Mouse (Mus musculus) liver, embryonic 11.5 days (tissue): Measurements from ENCODE around the gene Cbfa2t2. TPM values are rescaled to one million over a fixed set of nuclear protein-coding genes. Genes with fewer than 3 reads are reported as not detected.
A peak's percentile ranks its signal among the peaks of the same experiment; 100 is the strongest.

Experiments
- ATAC-seq: fragments of 200-750 bp; cut with Nextera tagmentation; replicated peaks from 2 replicates; pipeline ENCODE4 v1.8.0; 2017; ENCODE audit warnings: moderate number of reproducible peaks, mild to moderate bottlenecking, moderate TSS enrichment, moderate library complexity; ENCODE audit not compliant: low FRiP score
- DNase-seq: peaks from one replicate; pipeline ENCODE4 v3.0.0-alpha.2; 2017; ENCODE audit warnings: low spot score
- H3K27ac ChIP-seq: fragments of 300-500 bp; sonication (generic); 2 replicates; pipeline ENCODE4 v1.5.1; 2014; ENCODE audit warnings: mild to moderate bottlenecking, low read depth, low read length, control low read depth
- H3K27me3 ChIP-seq: fragments of 300-500 bp; sonication (generic); replicated peaks from 2 replicates; pipeline ENCODE4 v1.6.1; 2014; ENCODE audit warnings: low read length, mixed read lengths; ENCODE audit not compliant: control insufficient read depth, insufficient read depth
- H3K36me3 ChIP-seq: fragments of 300-500 bp; sonication (generic); 2 replicates; pipeline ENCODE4 v1.6.1; 2014; ENCODE audit warnings: mild to moderate bottlenecking, low read length, moderate library complexity, mixed read lengths; ENCODE audit not compliant: control insufficient read depth, insufficient read depth
- H3K4me1 ChIP-seq: fragments of 300-500 bp; sonication (generic); replicated peaks from 2 replicates; pipeline ENCODE4 v1.6.1; 2014; ENCODE audit warnings: low read length, mixed read lengths; ENCODE audit not compliant: control insufficient read depth, insufficient read depth
- H3K4me2 ChIP-seq: fragments of 300-500 bp; sonication (generic); 2 replicates; pipeline ENCODE4 v1.6.1; 2014; ENCODE audit warnings: mild to moderate bottlenecking, control low read depth, moderate library complexity
- H3K4me3 ChIP-seq: fragments of 300-500 bp; sonication (generic); 2 replicates; pipeline ENCODE4 v1.5.1; 2014; ENCODE audit warnings: low read depth, low read length, control low read depth
- H3K9ac ChIP-seq: fragments of 300-500 bp; sonication (generic); 2 replicates; pipeline ENCODE4 v1.6.1; 2014; ENCODE audit warnings: low read depth, low read length, control low read depth
- H3K9me3 ChIP-seq: fragments of 300-500 bp; sonication (generic); 2 replicates; pipeline ENCODE4 v1.6.1; 2016; ENCODE audit warnings: low read length, inconsistent platforms, mixed read lengths; ENCODE audit not compliant: control insufficient read depth
- WGBS: fragments of 180-500 bp; shearing (Covaris S2); extraction: QIAGEN DNeasy Blood & Tissue Kit; methylation state at CpG from one replicate; pipeline ENCODE4 v1.1.7; 2014; 5-methylcytosine and 5-hydroxymethylcytosine counted together
- polyA plus RNA-seq: library from polyadenylated mRNA; unstranded; fragments of >200 nt; fragmentation: Nextera tagmentation; extraction: Ambion mirVana; gene quantifications from 2 replicates; pipeline ENCODE4 v1.2.1, GENCODE M21; 2014

The Cbfa2t2 gene
- polyA plus RNA-seq, 1 experiment from 2014 or later: 23.5 TPM

- Histone ChIP-seq H3K4me2 (no peak overlapping the region), H3K4me3 (no peak overlapping the region), H3K9ac (no peak overlapping the region), H3K27ac (no peak overlapping the region), H3K27me3 (no peaks in the 10 kb centered on the region), H3K9me3 (peaks cover 2% of the 10 kb centered on the region; the same call in 1 of the 2 replicates), H3K36me3 (0 out of 2 replicates have a peak, but pooled peaks cover under 1% of the 10 kb centered on the region), H3K4me1 (peaks cover 1% of the 10 kb centered on the region; the same call in 1 of the 2 replicates)
- ATAC-seq: no peak
- 84% methylated on average over 9 of the region's 9 CpGs for WGBS
- no peak for DNase-seq
Measured at GRCm38 (mm10) chr2:154543567-154544347, 107.5 kb downstream of the Cbfa2t2 start.

- 91% methylated on average over 10 of the region's 10 CpGs for WGBS
- no peak for ATAC-seq
- Histone ChIP-seq H3K4me2 (no peak within 1 kb of the TSS), H3K27me3 (peaks cover 25% of the 10 kb centered on the region), H3K9me3 (no peaks in the 10 kb centered on the region), H3K27ac (no peak within 1 kb of the TSS), H3K36me3 (no peaks in the 10 kb centered on the region), H3K9ac (no peak within 1 kb of the TSS), H3K4me3 (no peak within 1 kb of the TSS), H3K4me1 (peaks cover 11% of the 10 kb centered on the region)
- no peak for DNase-seq
Measured at GRCm38 (mm10) chr2:154546711-154547110, 110.4 kb downstream of the Cbfa2t2 start, which contains the start of gene 1700003F12Rik. Gene 1700003F12Rik (plus strand): TSS chr2:154547085.

GRCm38 (mm10) chr2:154548688-154549087 lies 112.4 kb downstream of the Cbfa2t2 start:
- ATAC-seq (peak; percentile 30; the same call in 1 of the 2 replicates), DNase-seq (no peak)
- peaks cover 23% of the 10 kb centered on the region for H3K4me1 ChIP-seq
- H3K4me2 ChIP-seq: peak overlapping the region; percentile 96
- peak overlapping the region; percentile 54; the same call in 1 of the 2 replicates for H3K4me3 ChIP-seq
- 52% methylated on average over 3 of the region's 3 CpGs for WGBS
- peaks cover 35% of the 10 kb centered on the region for H3K27me3 ChIP-seq
- no peak overlapping the region for H3K9ac ChIP-seq
- H3K36me3 ChIP-seq: no peaks in the 10 kb centered on the region
- H3K27ac ChIP-seq: no peak overlapping the region
- H3K9me3 ChIP-seq: no peaks in the 10 kb centered on the region

- Histone ChIP-seq H3K9me3 (no peaks in the 10 kb centered on the region), H3K4me1 (peaks cover 23% of the 10 kb centered on the region), H3K27ac (no peak overlapping the region), H3K4me2 (peak overlapping the region; percentile 96), H3K36me3 (no peaks in the 10 kb centered on the region), H3K9ac (peak overlapping the region; percentile 60), H3K4me3 (peak overlapping the region; percentile 54), H3K27me3 (peaks cover 35% of the 10 kb centered on the region)
- WGBS: 3% methylated on average over 48 of the region's 48 CpGs
- peak; percentile 82 for DNase-seq
- ATAC-seq: peak; percentile 56; the same call in 1 of the 2 replicates
Measured at GRCm38 (mm10) chr2:154549127-154549885, 113.0 kb downstream of the Cbfa2t2 start.

GRCm38 (mm10) chr2:154549886-154550189 lies 113.6 kb downstream of the Cbfa2t2 start:
- Histone ChIP-seq H3K9ac (peak overlapping the region; percentile 60; the same call in 1 of the 2 replicates), H3K4me3 (peak overlapping the region; percentile 54), H3K36me3 (no peaks in the 10 kb centered on the region), H3K4me1 (peaks cover 23% of the 10 kb centered on the region), H3K4me2 (peak overlapping the region; percentile 96), H3K27me3 (peaks cover 35% of the 10 kb centered on the region), H3K9me3 (no peaks in the 10 kb centered on the region), H3K27ac (no peak overlapping the region)
- 14% methylated on average over 20 of the region's 20 CpGs for WGBS
- ATAC-seq (no peak), DNase-seq (no peak)

GRCm38 (mm10) chr2:154550937-154551336 lies 114.7 kb downstream of the Cbfa2t2 start:
- H3K36me3 ChIP-seq: no peaks in the 10 kb centered on the region
- peaks cover 23% of the 10 kb centered on the region for H3K4me1 ChIP-seq
- H3K4me3 ChIP-seq: no peak overlapping the region
- H3K27ac ChIP-seq: no peak overlapping the region
- DNase-seq (no peak), ATAC-seq (no peak)
- H3K4me2 ChIP-seq: no peak overlapping the region
- H3K27me3 ChIP-seq: peaks cover 35% of the 10 kb centered on the region
- WGBS: 73% methylated on average over 2 of the region's 2 CpGs
- H3K9me3 ChIP-seq: no peaks in the 10 kb centered on the region
- H3K9ac ChIP-seq: no peak overlapping the region

GRCm38 (mm10) chr2:154551476-154551875 lies 115.2 kb downstream of the Cbfa2t2 start, which contains the start of gene Actl10:
Gene Actl10 (plus strand): TSS chr2:154551776.
- no peak for ATAC-seq
- H3K27ac ChIP-seq: no peak within 1 kb of the TSS
- WGBS: 72% methylated on average over 4 of the region's 4 CpGs
- H3K4me2 ChIP-seq: peak within 1 kb of the TSS; percentile 55
- no peak for DNase-seq
- H3K27me3 ChIP-seq: peaks cover 35% of the 10 kb centered on the region
- H3K4me1 ChIP-seq: peaks cover 23% of the 10 kb centered on the region
- H3K9me3 ChIP-seq: no peaks in the 10 kb centered on the region
- H3K9ac ChIP-seq: peak within 1 kb of the TSS; percentile 21; the same call in 1 of the 2 replicates
- H3K4me3 ChIP-seq: peak within 1 kb of the TSS; percentile 25
- H3K36me3 ChIP-seq: no peaks in the 10 kb centered on the region

- WGBS: 27% methylated on average over 21 of the region's 21 CpGs
- ATAC-seq (peak; percentile 32; the same call in 1 of the 2 replicates), DNase-seq (no peak)
- H3K9ac ChIP-seq: peak overlapping the region; percentile 21; the same call in 1 of the 2 replicates
- H3K9me3 ChIP-seq: no peaks in the 10 kb centered on the region
- H3K27ac ChIP-seq: no peak overlapping the region
- peaks cover 23% of the 10 kb centered on the region for H3K4me1 ChIP-seq
- H3K36me3 ChIP-seq: no peaks in the 10 kb centered on the region
- peak overlapping the region; percentile 55 for H3K4me2 ChIP-seq
- peak overlapping the region; percentile 25 for H3K4me3 ChIP-seq
- peaks cover 35% of the 10 kb centered on the region for H3K27me3 ChIP-seq
Measured at GRCm38 (mm10) chr2:154551927-154552326, 115.6 kb downstream of the Cbfa2t2 start.
